Mouse (Mus musculus) E14TG2a.4 (cell line): ENCODE data around the gene Pign.

ENCODE experiments used
- CTCF ChIP-seq: conservative IDR thresholded peaks from 2 replicates; pipeline ENCODE4 v1.5.1; 2014; ENCODE audit warnings: low read length
- POU5F1 ChIP-seq: IDR thresholded peaks from 2 replicates; pipeline ENCODE4 v1.6.1; 2014; ENCODE audit warnings: low read length, borderline replicate concordance

DNA sequence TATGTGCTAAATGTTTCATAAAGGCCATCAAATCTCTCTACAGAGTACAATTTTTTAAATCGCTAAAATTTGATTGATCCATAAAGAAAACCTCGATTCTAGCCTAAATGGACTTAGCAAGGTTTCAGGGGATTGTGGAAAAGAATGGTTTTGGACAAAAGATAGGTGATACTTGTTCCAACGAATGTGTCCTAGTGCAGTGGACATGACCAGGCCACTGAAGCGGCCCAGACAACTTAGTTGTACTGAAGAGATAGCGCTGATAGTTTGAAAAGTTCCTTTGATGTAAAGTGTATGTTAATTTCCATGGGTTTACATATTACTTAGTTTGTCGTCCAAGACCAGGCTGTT, 682 bp downstream of the Pign start:
- TF ChIP-seq CTCF (no peak), POU5F1 (no peak)
